8 mouse cellular contexts compared by ENCODE assay signal in genomic region chr2:6212724-6213511, GRCm38 (mm10). TPM values are rescaled to one million over a fixed set of nuclear protein-coding genes. Genes with fewer than 3 reads are reported as not detected.
DNase-seq lines count a peak whose midpoint lies in the region; ATAC-seq and TF ChIP-seq lines count a peak whose summit lies in the region.

TSS of gene Echdc3 (minus strand) at chr2:6213033.

- WGBS in forebrain, embryonic 15.5 days = 4% methylated on average over 30 of the region's 30 CpGs
- WGBS in lung, embryonic 15.5 days = under 1% methylated on average over 30 of the region's 30 CpGs
- 19% methylated on average over 30 of the region's 30 CpGs for WGBS in olfactory bulb, adult 2 months

- no peaks in the 10 kb centered on the region for H3K27me3 ChIP-seq in forebrain, embryonic 15.5 days
- H3K27me3 ChIP-seq in lung, embryonic 15.5 days = no peaks in the 10 kb centered on the region

- H3K4me2 ChIP-seq in forebrain, embryonic 15.5 days (replicated peaks) = peak within 1 kb of the TSS; percentile 65
- H3K4me2 ChIP-seq in lung, embryonic 15.5 days = peak within 1 kb of the TSS; percentile 82

- in situ Hi-C loops in ES-E14 (cut with MboI; ENCODE audit: low sequenced_read_pairs in 2 of 2, unreplicated experiment in 2 of 2) = loop anchor here (5.0 to 25.0 kb wide), 2 partner anchors 194 to 199 kb away; no protein-coding TSS in a partner anchor

- H3K36me3 ChIP-seq in ES-E14 (ENCODE audit: control insufficient read depth, insufficient read depth, low read length, poor library complexity, severe bottlenecking) = no peaks in the 10 kb centered on the region
- no peaks in the 10 kb centered on the region for H3K36me3 ChIP-seq in forebrain, embryonic 15.5 days
- H3K36me3 ChIP-seq in lung, embryonic 15.5 days = no peaks in the 10 kb centered on the region

- peak; percentile 79 for ATAC-seq in forebrain, embryonic 15.5 days (replicated peaks)
- peak; percentile 95 for ATAC-seq in lung, embryonic 15.5 days (ENCODE audit: borderline replicate concordance, extremely low read depth, low FRiP score, low TSS enrichment)

- peaks cover 0 to 7% of the 10 kb centered on the region in 2 experiments; a peak in 1 of 4 replicates for H3K4me1 ChIP-seq in ES-E14 (ENCODE audit: control insufficient read depth in 2 of 2, insufficient read depth in 2 of 2, low read length in 2 of 2, poor library complexity in 1 of 2)
- H3K4me1 ChIP-seq in forebrain, embryonic 15.5 days = peaks cover 20% of the 10 kb centered on the region
- peaks cover 38% of the 10 kb centered on the region for H3K4me1 ChIP-seq in lung, embryonic 15.5 days
- H3K4me1 ChIP-seq in olfactory bulb, adult 2 months (ENCODE audit: control insufficient read depth, insufficient read depth, low read length) = peaks cover 12% of the 10 kb centered on the region

- peak within 1 kb of the TSS; percentile 42 for H3K9ac ChIP-seq in ES-E14 (ENCODE audit: insufficient read depth, low read depth, low read length, poor library complexity, severe bottlenecking)
- H3K9ac ChIP-seq in forebrain, embryonic 15.5 days (replicated peaks) = peak within 1 kb of the TSS; percentile 55
- peak within 1 kb of the TSS; percentile 57 for H3K9ac ChIP-seq in lung, embryonic 15.5 days

- peak; percentile 65 for DNase-seq in ES-E14 (ENCODE audit: low read depth, low spot score)
- peak; percentile 87 to 90 for DNase-seq in cerebellum, adult 18-20 months
- DNase-seq in heart, postnatal 25 days (ENCODE audit: low spot score) = peak; percentile 76
- peak; percentile 67 for DNase-seq in layer of hippocampus, adult 11-12 months (ENCODE audit: low spot score)
- DNase-seq in thymus, adult 18-20 months = peak; percentile 33 to 45

- H3K4me3 ChIP-seq in ES-E14 (ENCODE audit: insufficient read depth in 1 of 2, low read depth in 1 of 2, low read length in 2 of 2, poor library complexity in 1 of 2, severe bottlenecking in 1 of 2) = peak within 1 kb of the TSS; percentile 53
- H3K4me3 ChIP-seq in forebrain, embryonic 15.5 days = peak within 1 kb of the TSS; percentile 43
- peak within 1 kb of the TSS; percentile 43 for H3K4me3 ChIP-seq in lung, embryonic 15.5 days
- H3K4me3 ChIP-seq in olfactory bulb, adult 2 months (ENCODE audit: insufficient read depth, low read depth, low read length) = peak within 1 kb of the TSS; percentile 29

- TF ChIP-seq POLR2A in olfactory bulb, adult 2 months (IDR thresholded peaks at IDR 0.05; ENCODE audit: insufficient read depth, low read depth, low read length) = no peak

- H3K27ac ChIP-seq in ES-E14 (ENCODE audit: insufficient read depth, low read depth, low read length, poor library complexity, severe bottlenecking) = no peak within 1 kb of the TSS
- peak within 1 kb of the TSS; percentile 64 for H3K27ac ChIP-seq in forebrain, embryonic 15.5 days (replicated peaks)
- H3K27ac ChIP-seq in lung, embryonic 15.5 days = peak within 1 kb of the TSS; percentile 97
- no peak within 1 kb of the TSS for H3K27ac ChIP-seq in olfactory bulb, adult 2 months (ENCODE audit: insufficient read depth, low read depth, low read length)

- no peak for TF ChIP-seq CTCF in olfactory bulb, adult 2 months (IDR thresholded peaks at IDR 0.05; ENCODE audit: insufficient read depth, low read depth, low read length)

- intact Hi-C loops in heart, postnatal 25 days (cut with DNase I) = no loop called here

- no peaks in the 10 kb centered on the region for H3K9me3 ChIP-seq in ES-E14 (ENCODE audit: control insufficient read depth, insufficient read depth, low read depth, low read length)
- H3K9me3 ChIP-seq in forebrain, embryonic 15.5 days = no peaks in the 10 kb centered on the region
- H3K9me3 ChIP-seq in lung, embryonic 15.5 days = no peaks in the 10 kb centered on the region

TF ChIP-seq in ES-E14, 5 proteins besides CTCF, POLR2A, EP300 and RAD21:
- TF ChIP-seq ZNF384 (IDR thresholded peaks at IDR 0.05; ENCODE audit: low read depth, low read length) = no peak
- no peak for TF ChIP-seq ZC3H11A (IDR thresholded peaks at IDR 0.05; ENCODE audit: borderline replicate concordance, low read depth, low read length)
- no peak for TF ChIP-seq HCFC1 (IDR thresholded peaks at IDR 0.05; ENCODE audit: borderline replicate concordance, insufficient read depth, low read length)
- TF ChIP-seq CHD2 (IDR thresholded peaks at IDR 0.05; ENCODE audit: low read depth, low read length) = no peak
- no peak for TF ChIP-seq MAFK (IDR thresholded peaks at IDR 0.05; ENCODE audit: insufficient read depth, low read depth, low read length)

RNA-seq across cellular contexts. Expression of gene Echdc3, which starts in this region (rescaled TPM):
- 2.0 and 2.2 TPM in 2 replicates for total RNA-seq in ES-E14 (2012; rRNA removed)
- polyA plus RNA-seq in forebrain, embryonic 15.5 days (2015; fragmentation: Nextera tagmentation; extraction: Ambion mirVana) = 0.65 and 1.1 TPM in 2 replicates
- 10 to 100 TPM; 20.1 to 22.1 TPM for total RNA-seq in heart, postnatal 25 days (2021)
- polyA plus RNA-seq in lung, embryonic 15.5 days (2015; fragmentation: Nextera tagmentation; extraction: Ambion mirVana) = 9.6 and 9.7 TPM in 2 replicates
- polyA plus RNA-seq in olfactory bulb, adult 2 months (2012; ENCODE audit: insufficient read depth, insufficient read length, low replicate concordance, missing spikeins) = not detected in 2 replicates

Comparison
In these comparisons a context has a peak if more than half of its experiments do, and no peak if none do; other contexts are left out.
1. H3K27ac ChIP-seq: peak in forebrain, embryonic 15.5 days (single experiment) and lung, embryonic 15.5 days (single experiment); none in ES-E14 (single experiment) and olfactory bulb, adult 2 months (single experiment).
2. Peak in every context shown above with its lines, with median percentiles within 50 percentile points of each other: DNase-seq, H3K4me3 ChIP-seq and H3K9ac ChIP-seq.